Mouse (Mus musculus): ENCODE measurements around the gene Gpr155. TPM values are rescaled to one million over a fixed set of nuclear protein-coding genes. Genes with fewer than 3 reads are reported as not detected.

Gpr155 gene
- total and polyA plus RNA-seq, 3 experiments: 1.6 to 7.5 (median 5.9) TPM

DNA sequence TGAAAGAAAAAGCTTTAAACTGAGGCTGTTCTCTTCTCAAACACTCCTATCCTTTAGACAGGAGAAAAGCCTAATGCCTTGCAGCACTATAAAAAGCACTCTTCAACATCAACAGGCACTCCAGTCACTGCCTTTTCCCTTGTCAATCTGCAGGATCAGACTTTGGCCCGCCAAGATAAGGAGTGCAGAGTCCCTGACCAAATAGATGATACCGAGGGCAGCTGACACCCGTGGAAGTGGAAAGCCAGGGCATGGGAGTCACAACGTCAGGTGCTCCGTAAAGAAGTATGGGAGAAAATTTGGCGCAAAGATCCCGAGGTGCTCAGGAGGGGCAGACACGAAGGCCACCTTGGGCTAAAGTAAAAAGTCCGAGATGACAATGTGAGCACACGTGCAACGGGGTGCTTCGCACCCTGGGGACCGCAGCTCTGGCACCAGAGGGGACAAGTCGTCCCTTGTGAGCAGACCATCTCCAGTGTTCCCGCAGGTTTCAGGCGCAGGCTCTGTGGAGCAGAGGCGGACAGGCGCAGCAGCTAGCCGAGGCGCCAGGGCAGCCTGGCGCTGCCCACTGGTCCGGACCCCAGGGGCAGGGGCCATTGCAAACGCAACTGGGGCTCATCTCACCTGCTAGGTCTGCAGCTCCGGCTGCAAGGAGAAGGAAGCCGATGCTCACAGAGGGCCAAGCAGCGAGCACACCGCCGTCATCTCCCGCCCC, 574 bp downstream of the Gpr155 start:
- DNase-seq: no peak

- no peak for DNase-seq
Measured at GRCm38 (mm10) chr2:73385172-73385571, 1.2 kb downstream of the Gpr155 start.

DNA sequence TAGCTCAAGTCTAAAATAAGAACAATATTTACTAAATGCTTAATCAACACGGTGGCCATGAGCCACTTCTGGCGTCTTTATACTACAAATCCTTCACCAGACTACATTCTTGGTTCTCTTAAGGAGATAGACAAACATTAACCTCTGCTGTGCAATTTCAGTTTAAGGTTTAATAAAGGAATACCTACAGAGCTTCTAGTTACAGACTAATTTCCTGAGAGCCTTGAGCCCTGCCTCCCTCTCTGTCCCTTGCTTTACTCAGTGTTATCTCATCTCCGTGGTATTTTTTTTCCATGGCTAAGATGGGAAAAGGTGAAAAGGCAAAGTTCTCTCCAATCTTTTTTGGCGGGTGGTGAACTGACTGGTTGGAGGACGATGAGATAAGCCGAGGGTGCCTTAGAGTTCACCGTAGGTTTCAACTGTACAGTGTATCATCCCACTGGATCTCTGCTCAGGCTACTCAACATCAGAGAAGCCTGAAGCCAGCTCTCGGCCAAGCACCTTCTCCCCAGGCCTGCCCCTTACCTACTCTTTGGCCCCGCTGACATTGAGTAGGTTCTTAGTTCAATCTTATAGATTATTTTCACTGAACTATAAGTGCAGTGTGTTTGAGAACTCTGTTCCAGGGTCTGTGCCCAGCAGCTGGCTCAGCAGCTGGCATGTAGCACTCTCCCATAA, 5.9 kb downstream of the Gpr155 start:
- DNase-seq: no peak

DNA sequence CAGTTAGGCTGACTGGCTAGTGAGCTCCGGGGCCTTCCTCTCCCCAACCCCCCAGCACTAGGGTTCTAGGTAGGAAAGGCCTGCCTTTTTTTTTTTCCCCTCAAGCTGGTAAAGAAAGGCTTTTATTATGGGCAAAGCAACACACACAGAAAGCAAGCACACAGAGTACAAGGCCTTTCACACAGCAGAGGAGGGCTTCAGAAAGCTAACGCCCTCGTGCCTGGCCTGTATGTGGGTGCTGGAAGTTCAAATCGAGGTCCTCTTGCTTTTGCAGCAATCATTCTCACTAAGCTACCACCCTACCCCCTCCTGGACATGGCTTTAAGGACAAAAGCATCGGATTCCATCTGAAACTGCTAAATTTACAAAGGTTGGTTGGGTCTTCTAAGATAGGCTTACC, 6.7 kb downstream of the Gpr155 start:
- DNase-seq: no peak

GRCm38 (mm10) chr2:73378326-73378725, 8.0 kb downstream of the Gpr155 start:
- DNase-seq: no peak

DNA sequence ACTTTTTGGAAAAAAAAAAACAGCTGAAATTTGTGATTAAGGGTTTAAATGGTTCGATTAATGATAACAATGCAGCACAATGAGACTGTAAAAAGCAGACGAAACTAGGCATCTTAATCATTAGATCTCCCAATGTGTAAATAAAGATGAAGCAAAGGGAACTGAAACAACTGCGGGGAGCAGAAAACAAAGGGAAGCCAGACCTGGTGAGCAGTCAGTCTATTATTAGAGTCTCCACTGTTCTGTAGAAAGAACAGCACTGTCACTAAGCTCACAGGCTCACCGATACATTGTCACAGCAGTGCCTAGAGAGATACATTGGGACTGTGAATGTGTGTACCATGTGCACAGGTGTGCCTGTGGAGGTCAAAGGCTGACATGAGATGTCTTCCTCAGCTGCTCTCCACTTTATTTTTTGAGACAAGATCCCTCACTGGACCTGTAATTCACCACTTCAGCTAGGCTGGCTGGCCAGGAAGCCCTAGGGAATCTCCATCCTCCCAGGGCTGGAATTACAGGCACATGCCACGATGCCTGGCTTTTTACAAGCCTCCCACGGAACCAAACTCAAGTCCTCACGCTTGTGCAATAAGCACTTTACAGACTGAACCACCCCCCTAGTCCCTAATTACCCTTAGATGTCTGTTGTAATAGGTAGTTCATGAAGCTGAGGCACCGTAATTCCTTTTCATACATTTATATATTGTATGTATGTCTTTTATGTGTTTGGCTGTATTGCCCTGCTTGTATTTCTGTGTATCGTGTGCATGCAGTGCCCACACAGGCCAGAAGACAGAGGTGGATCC, 14.6 kb downstream of the Gpr155 start:
- no peak for DNase-seq

- DNase-seq: no peak
Measured at GRCm38 (mm10) chr2:73363448-73363847, 22.9 kb downstream of the Gpr155 start.

DNA sequence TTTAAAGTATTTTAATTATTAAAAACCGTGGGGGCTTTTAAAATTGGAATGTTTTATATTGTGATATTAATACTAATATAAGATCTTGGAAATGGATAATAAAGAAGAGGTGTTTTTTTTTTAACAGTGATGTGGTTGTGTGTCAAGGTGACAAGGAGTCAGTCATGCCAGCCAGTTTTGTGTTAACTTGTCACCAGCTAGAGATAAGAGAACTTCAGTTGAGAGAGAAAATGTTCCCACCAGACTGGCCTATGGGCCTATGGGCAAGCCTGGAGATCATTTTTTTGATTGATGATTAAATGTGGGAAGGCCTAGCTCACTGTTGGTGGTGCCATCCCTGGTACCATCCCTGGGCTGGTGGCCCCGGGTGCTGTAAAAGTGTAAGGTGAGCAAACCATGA, 25.8 kb downstream of the Gpr155 start:
- no peak for DNase-seq

DNA sequence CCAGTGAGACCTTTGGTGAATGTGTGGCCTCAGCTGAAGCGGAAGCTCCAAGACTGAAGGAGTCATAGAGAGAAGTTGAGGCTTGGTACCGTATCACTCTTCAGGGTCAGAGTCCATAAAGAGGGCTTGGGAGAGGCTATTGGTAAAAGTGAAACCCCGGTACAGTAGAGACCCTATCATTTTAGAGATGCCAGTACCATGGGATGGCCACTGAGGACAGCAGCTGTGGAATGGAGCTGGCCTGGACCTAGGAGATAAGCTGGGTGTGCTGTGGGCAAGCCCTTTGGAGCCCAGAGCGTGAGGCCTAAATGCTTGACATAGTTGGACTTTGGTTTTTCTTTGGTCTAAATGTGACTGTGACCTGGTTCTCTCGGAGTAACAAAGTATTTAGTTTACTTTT, 26.4 kb downstream of the Gpr155 start:
- DNase-seq: no peak

DNA sequence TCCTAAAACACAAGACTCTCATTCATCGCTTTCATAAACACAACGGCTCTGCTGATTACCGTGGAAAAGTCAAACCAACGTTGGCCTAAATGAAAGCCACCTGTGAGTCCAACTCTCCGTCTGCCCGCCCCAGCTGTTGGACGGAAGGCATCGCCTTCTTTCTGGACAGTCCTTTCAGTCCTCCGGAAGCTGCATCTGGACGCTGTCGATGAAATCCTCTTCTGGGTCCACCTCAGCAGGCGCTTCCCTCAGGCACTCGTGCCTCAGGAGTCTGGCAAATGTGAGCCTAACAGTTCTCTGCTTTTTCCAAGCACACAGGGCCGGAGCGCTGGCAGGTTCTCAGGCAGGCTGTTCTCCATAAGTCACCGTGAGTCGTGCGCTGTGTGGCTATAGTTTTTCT, 29.4 kb downstream of the Gpr155 start:
- DNase-seq: no peak

DNA sequence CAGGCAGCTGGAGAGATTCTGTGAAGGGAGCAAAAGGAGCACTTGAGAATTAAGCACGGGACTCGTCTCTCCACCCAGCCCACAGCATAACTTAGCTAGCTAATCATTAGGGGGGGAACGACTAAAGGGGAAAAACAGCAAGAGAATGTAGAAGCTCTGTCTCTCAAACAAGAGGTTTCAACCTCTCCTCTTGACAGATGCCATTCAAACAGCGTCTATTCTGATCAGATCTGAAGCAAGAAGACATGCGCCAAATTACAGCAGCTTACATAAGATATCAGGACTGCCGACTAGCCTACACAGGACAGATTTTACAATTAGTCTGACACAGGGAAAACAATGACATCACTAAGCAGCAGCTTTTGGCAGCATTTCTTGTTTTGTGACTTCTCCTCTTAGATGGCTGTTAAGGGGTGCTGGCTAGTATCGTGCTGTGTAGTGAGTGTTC, 34.4 kb downstream of the Gpr155 start:
- DNase-seq: no peak

- DNase-seq: no peak
Measured at GRCm38 (mm10) chr2:73351496-73351895, 34.9 kb downstream of the Gpr155 start.

DNA sequence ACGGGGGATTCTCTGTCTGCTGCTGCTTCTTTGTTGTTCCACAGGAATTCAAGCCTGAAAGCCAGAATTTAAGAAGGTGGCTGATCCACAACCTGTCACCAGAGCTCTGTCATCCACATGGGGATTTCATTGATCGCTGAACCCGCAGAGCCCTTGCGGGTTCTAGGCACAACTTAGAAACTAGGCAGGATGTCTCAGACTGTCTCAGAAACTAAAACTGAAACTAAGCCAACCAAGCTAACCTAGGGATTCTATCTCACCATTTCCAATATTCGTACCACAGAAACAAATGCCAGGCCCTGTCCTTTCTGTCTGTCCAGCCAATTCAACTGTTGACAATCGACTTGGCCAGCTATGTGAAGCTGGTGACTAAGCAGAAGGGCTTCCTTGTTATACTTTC, 38.2 kb downstream of the Gpr155 start:
- no peak for DNase-seq

- no peak for DNase-seq
Measured at GRCm38 (mm10) chr2:73347766-73348165, 38.6 kb downstream of the Gpr155 start.

- no peak for DNase-seq
Measured at GRCm38 (mm10) chr2:73347136-73347535, 39.2 kb downstream of the Gpr155 start.

GRCm38 (mm10) chr2:73346345-73347086, 39.9 kb downstream of the Gpr155 start:
- no peak for DNase-seq

DNA sequence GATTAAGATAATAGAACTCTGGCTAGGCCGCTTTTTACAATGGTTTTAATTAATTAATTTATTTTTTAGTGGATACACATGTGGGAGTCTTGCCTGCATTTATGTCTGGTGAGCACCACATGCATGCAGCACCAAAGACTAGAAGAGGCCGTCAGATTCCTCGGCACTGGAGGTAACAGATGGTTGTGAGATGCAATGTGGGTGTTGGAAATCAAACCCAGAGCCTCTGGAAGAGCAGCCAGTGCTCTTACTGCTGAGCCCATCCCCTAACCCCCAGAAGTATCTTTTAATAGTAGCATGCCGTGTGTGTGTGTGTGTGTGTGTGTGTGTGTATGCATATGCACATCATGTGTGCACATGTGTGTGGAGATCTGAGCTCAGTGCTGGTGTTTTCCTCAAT, 41.2 kb downstream of the Gpr155 start:
- no peak for DNase-seq

DNA sequence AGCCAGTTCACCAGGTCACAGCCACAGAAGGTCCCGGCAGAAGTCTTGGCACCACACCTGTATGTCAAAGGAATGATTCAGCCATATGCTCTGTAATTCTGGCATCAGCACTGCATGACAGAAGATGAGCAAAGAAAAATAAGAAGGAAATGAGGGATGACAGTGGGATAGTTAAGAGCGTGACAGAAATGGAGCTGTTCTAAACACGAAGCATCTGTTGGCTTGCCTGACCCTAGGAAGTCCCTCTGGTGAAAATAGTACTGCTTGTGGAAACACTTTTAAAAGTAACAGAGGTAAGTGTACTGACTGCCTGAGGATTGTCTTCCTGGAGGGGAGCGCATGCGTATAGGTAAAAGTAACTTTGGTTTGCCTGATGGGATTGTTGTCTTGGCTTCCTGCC, 42.7 kb downstream of the Gpr155 start:
- no peak for DNase-seq

GRCm38 (mm10) chr2:73338415-73338814, 48.0 kb downstream of the Gpr155 start:
- no peak for DNase-seq

DNA sequence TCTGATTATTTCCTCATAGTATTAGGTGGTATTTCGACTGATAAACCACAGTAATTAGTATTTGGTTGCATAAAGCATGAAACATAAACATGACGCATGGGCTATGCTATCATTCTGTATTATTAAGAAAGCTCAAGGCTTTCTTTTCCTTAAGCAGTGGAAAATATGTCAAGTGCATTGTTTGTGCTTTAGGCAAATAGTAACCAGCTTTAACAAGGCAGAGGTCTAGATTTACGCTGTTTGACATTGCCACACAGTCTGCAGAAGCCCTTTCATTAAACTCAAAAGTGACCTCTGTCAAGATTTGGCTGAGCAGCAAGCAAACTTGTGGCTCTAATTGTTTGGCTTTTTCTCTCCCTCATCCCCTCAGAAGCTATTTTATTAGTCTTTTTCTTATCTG, 50.4 kb downstream of the Gpr155 start:
- DNase-seq: no peak

DNA sequence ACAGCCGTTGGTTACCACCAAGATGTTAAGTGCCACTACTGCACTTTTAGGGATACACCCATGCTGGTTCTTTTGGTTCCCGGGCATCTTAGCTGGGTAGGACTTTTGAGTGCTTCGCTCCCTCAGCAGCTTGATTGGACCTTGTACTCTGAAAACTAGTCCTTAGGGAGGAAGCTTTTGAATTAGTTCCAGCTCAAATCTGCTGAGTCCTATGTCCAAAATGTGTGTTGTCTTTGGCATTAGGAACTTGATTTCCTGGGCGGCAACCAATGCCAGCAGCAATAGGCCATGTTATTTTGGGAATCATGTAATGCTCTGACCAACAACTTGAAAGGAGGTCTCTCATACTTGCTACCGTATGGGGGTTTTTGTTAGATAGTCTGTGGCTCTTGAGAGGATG, 60.5 kb downstream of the Gpr155 start:
- peak; percentile 15 for DNase-seq

- DNase-seq: no peak
Measured at GRCm38 (mm10) chr2:73322991-73323390, 63.4 kb downstream of the Gpr155 start.
